Mouse (Mus musculus): Measurements from ENCODE around the gene Eef1akmt4.
"Not testable (repeated sequence)": the region's sequence is repeated elsewhere in the genome, so short reads cannot be mapped to it uniquely, and the experiment has no call there.

The Eef1akmt4 gene

DNA sequence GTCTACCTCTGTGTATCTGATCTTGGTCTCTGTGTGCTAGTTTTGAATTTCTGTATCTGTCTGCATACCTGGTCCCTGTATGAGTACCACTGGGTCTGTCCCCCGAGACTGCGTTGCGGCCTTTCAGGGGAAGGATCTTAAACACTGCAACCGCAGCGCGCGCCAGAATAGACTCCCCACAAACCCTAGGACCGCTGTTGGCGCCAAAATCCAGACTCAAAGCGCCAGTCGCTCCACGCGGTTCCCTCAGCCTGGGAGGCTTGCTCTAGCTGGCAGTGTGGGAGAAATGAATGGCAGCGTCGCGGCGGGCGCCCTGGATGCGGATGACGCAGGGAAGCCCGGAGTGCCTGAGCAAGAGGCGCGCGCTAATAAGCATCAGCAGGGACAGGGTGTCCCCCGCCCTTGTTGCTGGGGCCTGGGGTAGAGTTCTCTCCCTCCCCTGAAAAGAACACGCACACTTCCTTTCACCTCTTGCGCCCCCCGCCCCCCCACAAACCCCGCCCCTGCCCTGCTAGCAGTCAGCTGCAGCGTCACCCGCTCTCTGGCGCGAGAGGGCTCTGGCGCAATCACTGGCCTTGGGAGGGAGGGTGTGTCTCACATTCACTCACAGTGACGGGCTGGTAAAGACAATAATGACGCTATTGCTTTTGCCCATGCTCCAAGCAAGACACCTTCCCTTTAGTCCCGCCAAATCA, 10.7 kb downstream of the Eef1akmt4 start:
- in situ Hi-C loops (cut with MboI, MseI) = no loop called here

DNA sequence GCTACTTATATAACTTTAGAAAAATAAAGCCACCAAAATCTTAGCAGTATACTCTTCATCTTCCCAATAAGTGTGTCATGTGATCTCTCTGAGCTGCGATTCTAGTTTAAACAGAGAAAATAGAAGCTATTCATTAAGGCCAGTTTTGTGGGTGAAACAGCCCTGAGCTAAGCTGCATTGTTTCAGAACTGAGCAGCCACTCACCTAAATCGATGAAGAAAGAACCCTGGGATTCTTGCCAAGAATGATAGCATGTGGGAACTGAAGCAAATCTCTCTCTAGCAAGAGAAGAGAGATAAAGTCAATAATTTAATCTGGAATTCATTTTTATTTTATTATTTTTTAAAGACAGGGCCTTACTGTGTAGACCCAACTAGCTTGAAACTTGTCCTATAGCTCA, 11.8 kb downstream of the Eef1akmt4 start:
- in situ Hi-C loops (cut with MboI, MseI) = no loop called here

DNA sequence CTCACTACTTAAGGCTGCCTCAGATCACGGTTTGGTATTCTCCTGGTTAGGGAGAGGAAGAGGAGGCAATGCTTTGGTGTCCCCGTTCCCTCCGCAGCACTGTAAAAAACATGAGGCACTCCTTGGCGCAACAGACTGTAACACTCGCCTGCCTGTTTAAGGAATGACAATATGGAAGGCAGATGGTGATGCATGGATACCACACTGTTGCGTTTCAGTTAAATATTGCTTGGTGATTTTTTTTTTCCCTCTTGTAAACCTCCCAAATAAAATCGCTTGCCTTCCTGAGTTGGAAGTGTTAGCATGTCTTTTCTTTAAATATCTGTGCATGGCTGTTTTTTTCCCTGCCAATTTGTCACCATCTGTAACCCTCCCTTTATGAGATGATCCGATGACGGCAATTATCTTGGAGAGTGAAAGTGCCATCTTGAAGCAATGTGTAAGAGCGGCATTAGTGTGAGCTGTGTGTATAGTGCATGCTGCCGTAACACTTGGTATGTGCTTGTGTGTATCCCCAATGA, 17.5 kb downstream of the Eef1akmt4 start:
- in situ Hi-C loops (cut with MboI, MseI) = no loop called here

DNA sequence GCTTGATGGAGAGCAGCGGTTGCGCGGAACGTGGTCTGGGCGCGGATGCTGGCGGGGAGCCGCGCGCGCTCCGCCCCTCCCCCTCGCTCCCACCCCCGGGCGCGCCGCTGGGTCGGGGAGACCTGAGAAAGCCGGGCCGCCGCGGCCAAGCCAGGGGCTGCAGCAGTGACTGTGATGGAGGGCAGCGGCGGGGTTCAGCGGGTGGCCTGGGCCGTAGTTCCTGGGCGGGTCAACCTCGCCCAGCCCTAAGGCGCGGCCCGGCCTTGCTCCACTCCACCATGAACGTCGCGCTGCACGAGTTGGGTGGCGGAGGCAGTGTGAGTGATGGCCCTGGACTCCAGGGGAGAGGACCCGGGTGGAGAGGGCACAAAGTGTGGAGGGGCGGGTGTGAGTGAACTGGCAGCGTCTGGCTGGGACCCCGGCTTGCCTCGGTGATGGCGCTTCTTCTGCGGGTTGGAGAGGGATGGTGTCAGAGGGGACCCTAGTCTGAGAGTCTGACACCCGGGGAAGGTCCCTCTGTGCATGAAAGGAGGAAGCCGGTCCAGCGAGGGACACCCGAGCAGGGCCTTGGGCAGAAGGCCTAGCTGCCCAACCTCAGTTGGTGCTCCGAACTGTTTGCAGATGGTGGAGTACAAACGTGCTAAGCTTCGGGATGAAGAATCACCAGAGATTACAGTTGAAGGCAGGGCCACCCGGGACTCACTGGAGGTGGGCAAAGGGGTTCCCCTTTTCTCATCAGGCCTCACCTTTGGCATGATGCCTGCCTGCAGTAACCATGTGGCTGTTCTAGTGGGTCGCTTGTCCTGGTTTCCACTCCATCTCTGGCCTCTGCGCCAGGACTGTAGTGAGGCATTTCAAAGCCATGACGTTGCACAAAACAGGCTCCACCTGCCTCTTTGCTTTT, 18.6 kb downstream of the Eef1akmt4 start, which contains the start of gene Ece2:
Gene Ece2 (plus strand): TSS at position 98 of the 904 bp plus-strand sequence.
- in situ Hi-C loops (cut with MboI, MseI) = no loop called here

DNA sequence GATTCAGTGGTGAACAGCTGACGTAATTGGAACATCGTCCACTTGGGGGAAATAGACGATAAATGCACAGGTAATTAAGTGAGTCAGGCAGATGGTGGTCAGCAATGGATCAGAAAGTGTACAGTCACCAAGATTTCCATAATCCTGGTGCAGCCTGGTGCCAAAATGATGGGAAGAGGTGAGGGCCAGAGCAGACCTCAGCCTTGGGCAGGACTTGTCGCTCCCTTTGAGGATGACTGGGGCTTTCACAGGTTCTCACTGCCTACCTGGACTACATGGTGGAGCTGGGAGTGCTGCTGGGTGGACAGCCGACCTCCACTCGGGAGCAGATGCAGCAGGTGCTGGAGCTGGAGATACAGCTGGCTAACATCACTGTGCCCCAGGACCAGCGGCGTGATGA, 26.0 kb downstream of the Eef1akmt4 start:
- in situ Hi-C loops (cut with MboI, MseI) = loop anchor here (5.0 kb wide), 1 partner anchor 35 kb away; no protein-coding TSS in a partner anchor

DNA sequence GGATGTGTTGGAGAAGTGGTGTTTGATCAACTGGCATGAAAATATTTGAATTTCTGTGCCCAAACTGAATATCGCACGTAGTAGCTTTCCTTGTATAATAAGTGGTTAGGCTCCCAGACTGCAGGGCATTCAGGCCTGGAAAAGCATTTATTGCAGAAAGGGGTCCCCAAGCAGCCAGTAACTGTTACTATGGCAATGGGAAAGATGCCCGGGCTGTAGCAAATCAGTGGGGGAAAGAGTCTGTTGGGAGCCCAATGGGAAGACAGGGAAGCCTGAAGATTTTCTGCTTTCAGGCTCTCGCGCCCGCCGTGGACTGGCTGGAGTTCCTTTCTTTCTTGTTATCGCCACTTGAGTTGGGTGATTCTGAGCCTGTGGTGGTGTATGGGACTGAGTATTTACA, 27.0 kb downstream of the Eef1akmt4 start:
- in situ Hi-C loops (cut with MboI, MseI) = loop anchor here (5.0 kb wide), 1 partner anchor 36 kb away; no protein-coding TSS in a partner anchor

DNA sequence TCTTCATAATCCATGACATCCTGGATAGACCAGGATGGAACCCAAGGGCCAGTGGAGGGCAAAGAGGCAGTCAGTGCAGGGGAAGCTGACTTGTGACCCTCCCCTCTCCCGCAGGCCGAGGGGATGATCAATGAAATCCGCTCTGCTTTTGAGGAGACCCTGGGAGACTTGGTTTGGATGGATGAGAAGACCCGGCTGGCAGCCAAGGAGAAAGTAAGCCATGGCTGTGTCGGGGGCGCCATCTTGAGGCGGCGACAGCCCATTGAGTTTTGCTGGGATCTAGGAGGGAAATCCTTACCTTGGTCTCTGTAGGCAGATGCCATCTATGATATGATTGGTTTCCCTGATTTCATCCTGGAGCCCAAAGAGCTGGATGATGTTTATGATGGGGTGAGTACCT, 30.8 kb downstream of the Eef1akmt4 start:
- in situ Hi-C loops (cut with MboI, MseI) = loop anchor here (10.0 kb wide), 1 partner anchor 137 kb away; no protein-coding TSS in a partner anchor

DNA sequence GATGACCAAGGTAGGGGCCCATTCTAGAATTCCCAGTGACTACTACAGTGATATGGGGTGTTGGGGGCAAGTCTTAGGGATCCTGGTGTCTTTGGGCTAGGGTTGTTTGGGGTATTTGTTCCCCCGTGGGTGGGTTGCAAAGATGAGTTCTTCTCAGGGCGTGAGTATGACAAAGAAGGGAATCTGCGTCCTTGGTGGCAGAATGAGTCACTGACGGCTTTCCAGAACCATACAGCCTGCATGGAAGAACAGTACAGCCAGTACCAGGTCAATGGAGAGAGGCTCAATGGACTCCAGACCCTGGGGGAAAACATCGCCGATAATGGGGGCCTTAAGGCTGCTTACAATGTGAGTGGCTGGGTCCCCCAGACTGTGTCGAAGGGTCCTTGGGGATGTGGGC, 32.5 kb downstream of the Eef1akmt4 start:
- in situ Hi-C loops (cut with MboI, MseI) = loop anchor here (10.0 kb wide), 1 partner anchor 139 kb away; no protein-coding TSS in a partner anchor

DNA sequence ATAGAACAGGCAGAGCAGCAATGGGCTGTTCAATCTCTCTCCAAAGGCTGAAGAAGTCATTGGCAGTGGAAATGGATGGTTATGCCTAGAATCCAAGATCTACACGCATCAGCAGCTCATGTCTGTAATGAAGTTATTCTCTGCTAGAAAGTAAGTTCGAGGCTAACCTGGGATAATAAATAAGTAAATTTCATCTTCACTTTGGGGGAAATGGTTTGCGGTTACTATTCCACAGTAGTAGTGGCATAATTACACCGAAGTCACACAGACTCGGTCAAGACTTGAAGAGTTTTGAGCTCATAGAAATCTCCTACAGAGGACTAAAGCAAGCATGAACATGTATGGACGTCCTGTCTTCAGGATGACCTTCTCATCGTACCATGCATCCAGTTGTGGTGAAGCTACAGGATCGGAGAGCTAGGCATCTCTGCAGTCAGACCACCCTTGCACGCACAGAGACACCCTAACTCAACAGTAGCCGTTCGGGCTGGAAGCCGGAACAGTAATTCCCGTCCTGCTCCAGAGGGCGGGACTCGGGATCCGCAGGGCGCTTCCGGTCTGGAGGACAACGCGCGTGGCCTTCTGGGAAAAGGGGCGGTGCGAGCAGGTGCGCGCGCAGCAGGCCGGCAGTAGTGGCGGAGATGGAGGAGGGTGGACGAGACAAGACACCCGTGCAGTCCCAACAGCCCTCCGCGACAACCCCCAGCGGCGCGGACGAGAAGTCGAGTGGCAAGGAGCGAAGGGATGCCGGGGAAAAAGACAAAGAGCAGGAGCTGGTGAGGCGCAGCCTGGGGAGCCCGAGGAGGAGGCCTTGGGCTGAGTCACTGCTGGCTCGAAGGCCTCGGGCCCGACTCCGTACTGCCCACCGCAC, 39.9 kb downstream of the Eef1akmt4 start, which contains the start of gene Psmd2:
Gene Psmd2 (plus strand): TSS at position 577 of the 871 bp plus-strand sequence.
- in situ Hi-C loops (cut with MboI, MseI) = no loop called here

DNA sequence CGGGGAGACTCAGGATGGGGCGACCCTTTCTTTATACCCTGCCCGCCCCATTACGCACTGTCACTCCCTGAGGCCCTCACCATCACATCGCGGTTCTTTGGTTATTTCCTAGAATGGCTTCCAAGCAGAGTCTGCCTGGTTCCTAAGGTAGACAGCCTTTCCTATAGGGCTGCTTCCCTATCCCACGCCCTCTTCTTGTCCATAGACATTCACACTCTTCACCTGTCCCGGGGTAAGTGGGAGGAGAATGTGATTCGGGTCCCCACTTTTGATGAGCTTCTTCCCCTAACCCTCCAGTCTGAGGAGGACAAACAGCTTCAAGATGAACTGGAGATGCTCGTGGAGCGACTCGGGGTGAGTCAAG, 40.5 kb downstream of the Eef1akmt4 start:
- in situ Hi-C loops (cut with MboI, MseI) = no loop called here

DNA sequence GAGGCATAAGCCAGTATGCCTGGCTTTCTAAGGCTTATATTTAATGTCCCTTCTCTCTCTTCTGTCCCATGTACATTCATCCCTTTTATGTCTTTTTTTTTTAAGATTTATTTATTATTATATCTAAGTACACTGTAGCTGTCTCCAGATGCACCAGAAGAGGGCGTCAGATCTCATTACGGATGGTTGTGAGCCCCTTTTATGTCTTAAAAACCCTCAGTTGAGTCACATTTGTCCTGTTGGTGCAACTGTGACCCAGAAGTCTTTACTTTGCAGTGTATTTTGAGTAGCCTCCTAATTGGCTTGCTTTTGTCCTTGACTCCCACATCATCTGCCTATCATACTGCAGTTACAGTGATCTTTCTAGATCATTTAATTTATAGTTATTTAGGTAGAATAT, 41.9 kb downstream of the Eef1akmt4 start:
- in situ Hi-C loops (cut with MboI, MseI) = no loop called here

DNA sequence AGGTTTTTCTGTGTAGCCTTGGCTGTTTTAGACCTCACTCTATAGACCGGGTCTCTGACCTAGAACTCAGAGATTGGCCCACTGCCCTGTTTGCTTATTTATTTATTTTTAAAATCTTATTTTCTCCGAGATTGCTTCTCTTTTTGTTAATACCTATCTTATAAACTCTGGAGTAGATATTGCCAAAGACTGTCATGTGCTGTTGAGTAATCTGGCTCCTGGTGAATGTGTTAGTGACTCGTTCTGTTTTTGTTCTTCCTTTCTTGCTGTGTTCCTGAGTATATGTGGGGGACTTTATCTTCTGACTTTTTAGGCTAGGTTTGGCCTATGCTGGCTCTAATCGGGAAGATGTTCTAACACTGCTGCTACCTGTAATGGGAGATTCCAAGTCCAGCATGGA, 46.3 kb downstream of the Eef1akmt4 start:
- in situ Hi-C loops (cut with MboI, MseI) = no loop called here

DNA sequence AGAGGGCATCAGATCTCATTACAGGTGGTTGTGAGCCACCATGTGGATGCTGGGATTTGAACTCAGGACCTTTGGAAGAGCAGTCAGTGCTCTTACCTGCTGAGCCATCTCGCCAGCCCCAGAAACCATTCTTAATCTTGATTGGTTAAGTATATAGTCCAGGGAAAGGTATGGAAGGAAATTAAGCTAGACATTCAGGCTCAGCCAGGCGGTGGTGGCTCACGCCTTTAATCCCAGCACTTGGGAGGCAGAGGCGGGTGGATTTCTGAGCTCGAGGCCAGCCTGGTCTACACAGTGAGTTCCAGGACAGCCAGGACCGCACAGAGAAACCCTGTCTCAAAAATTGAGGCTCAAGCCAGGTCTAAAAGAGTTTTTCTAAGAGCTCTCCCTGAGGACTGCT, 56.6 kb downstream of the Eef1akmt4 start, which contains the start of gene Eif4g1:
Gene Eif4g1 (plus strand): TSS at position 301 of the 400 bp plus-strand sequence.
- in situ Hi-C loops (cut with MboI, MseI) = not testable (repeated sequence)
